Comparison of ENCODE assay signal across 9 mouse cellular contexts in the genomic region with DNA sequence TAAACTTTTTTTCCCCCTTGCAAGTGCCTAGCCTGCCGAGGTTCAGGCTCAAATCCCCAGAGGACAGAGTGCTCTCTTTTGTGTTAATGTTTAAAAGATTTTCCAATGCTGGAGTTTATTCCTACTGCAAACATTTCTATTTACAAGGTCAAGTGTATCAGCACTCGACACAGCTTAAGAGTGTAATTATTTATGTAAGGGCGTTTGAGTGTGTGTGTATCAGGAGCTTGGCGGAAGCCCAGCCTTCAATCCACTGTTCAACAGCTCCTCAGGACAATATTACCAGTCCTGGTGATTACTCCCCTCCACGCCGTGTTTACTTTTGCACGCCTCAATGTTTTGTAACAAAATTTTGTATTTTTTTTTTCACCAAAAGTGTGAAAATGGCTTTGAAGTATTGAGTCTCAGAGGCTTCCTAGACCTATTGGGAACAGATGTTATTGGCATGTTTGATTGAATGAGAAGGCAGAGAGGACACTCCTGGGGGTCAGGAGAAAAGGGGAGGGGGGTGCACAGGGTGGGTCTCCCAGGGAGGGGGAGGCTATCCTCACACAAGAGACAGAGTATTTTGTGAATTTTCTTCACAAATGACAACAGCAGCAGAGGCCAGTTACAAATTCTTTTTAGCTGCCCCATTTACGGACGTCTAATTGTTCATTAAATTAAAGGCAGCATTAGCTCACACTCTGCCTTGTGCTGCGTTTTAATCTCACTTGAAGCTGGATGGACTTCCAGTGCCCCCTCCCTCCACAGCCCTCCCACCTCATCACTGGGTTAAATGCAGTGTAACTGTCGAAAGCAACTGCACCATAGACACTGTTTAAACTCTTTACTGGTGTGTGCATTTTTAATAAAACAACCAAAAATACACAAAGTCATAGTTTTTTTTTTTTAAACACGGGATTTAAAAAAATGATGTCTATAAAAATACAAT. TPM values are rescaled to one million over a fixed set of nuclear protein-coding genes. Genes with fewer than 3 reads are reported as not detected.
DNase-seq lines count a peak whose midpoint lies in the region; ATAC-seq and TF ChIP-seq lines count a peak whose summit lies in the region.
"Had no signal": no experiment of that assay in that cellular context is flagged by ENCODE, and none has a peak within 500 bp of the region (broad histone marks: within the 10 kb centered on the region; RNA-seq: fewer than 3 reads in every experiment).

No protein-coding gene starts in this region.

- peak overlapping the region; percentile 19 for H3K4me3 ChIP-seq in forebrain, embryonic 16.5 days (replicated peaks; ENCODE audit: low read length)
- H3K4me3 ChIP-seq in intestine, embryonic 15.5 days (replicated peaks) = peak overlapping the region; percentile 69
- no peak overlapping the region for H3K4me3 ChIP-seq in lung, postnatal 0 days (ENCODE audit: low read depth, low read length)

- no peak overlapping the region for H3K9ac ChIP-seq in forebrain, embryonic 16.5 days (replicated peaks; ENCODE audit: low read depth, low read length)
- 0 out of 2 replicates have a peak overlapping the region, but pooled peaks have one; percentile 18 for H3K9ac ChIP-seq in intestine, embryonic 15.5 days
- H3K9ac ChIP-seq in lung, postnatal 0 days (replicated peaks; ENCODE audit: low read depth) = no peak overlapping the region

- peak; percentile 65 for DNase-seq in adipocyte (ENCODE audit: low spot score)
- peak; percentile 70 for DNase-seq in lung, postnatal 0 days (ENCODE audit: low spot score)
- DNase-seq in yolk sac, embryonic 10.5 days (ENCODE audit: low spot score) = peak; percentile 54
- DNase-seq in frontal cortex, postnatal 10 days (ENCODE audit: low spot score in 2 of 2) = no peak
- DNase-seq in gastrocnemius, postnatal 4 days (ENCODE audit: low spot score in 2 of 2) = no peak
- DNase-seq in layer of hippocampus, adult 9-11 months = no peak

- no peak for ATAC-seq in forebrain, embryonic 16.5 days
- ATAC-seq in intestine, embryonic 15.5 days = no peak
- ATAC-seq in lung, postnatal 0 days = peak; percentile 27; the same call in 1 of the 2 replicates

- WGBS in forebrain, embryonic 16.5 days = 5% methylated on average over 12 of the region's 12 CpGs
- 14% methylated on average over 12 of the region's 12 CpGs for WGBS in intestine, embryonic 15.5 days
- 14% methylated on average over 12 of the region's 12 CpGs for WGBS in lung, postnatal 0 days

- no peak for TF ChIP-seq CTCF in lung, postnatal 0 days (IDR thresholded peaks at IDR 0.05)

- H3K27ac ChIP-seq in forebrain, embryonic 16.5 days (ENCODE audit: low read length) = no peak overlapping the region
- 0 out of 2 replicates have a peak overlapping the region, but pooled peaks have one; percentile 37 for H3K27ac ChIP-seq in intestine, embryonic 15.5 days
- H3K27ac ChIP-seq in lung, postnatal 0 days (ENCODE audit: low read length) = no peak overlapping the region

- TF ChIP-seq EP300 in lung, postnatal 0 days (IDR thresholded peaks at IDR 0.05) = peak; percentile 60; the same call in 1 of the 2 replicates

- no peaks in the 10 kb centered on the region for H3K9me3 ChIP-seq in forebrain, embryonic 16.5 days (ENCODE audit: control insufficient read depth, low read length)
- no peaks in the 10 kb centered on the region for H3K9me3 ChIP-seq in intestine, embryonic 15.5 days
- no peaks in the 10 kb centered on the region for H3K9me3 ChIP-seq in lung, postnatal 0 days (ENCODE audit: low read length)

- peak overlapping the region; percentile 22 for H3K4me2 ChIP-seq in forebrain, embryonic 16.5 days (ENCODE audit: low read length)
- peak overlapping the region; percentile 47 for H3K4me2 ChIP-seq in intestine, embryonic 15.5 days (replicated peaks)
- H3K4me2 ChIP-seq in lung, postnatal 0 days (replicated peaks; ENCODE audit: low read depth, low read length) = 0 out of 2 replicates have a peak overlapping the region, but pooled peaks have one; percentile 20

- H3K4me1 ChIP-seq in forebrain, embryonic 16.5 days (replicated peaks; ENCODE audit: control insufficient read depth, insufficient read depth, low read length) = peaks cover 27% of the 10 kb centered on the region
- peaks cover 15% of the 10 kb centered on the region; the same call in 1 of the 2 replicates for H3K4me1 ChIP-seq in intestine, embryonic 15.5 days (replicated peaks)
- H3K4me1 ChIP-seq in lung, postnatal 0 days (ENCODE audit: insufficient read depth, low read depth, low read length) = no peaks in the 10 kb centered on the region

- H3K27me3 ChIP-seq in forebrain, embryonic 16.5 days (replicated peaks; ENCODE audit: control insufficient read depth, insufficient read depth, low read length) = peaks cover 5% of the 10 kb centered on the region
- peaks cover 12% of the 10 kb centered on the region for H3K27me3 ChIP-seq in intestine, embryonic 15.5 days (replicated peaks)
- peaks cover 51% of the 10 kb centered on the region; the same call in 1 of the 2 replicates for H3K27me3 ChIP-seq in lung, postnatal 0 days (replicated peaks; ENCODE audit: insufficient read depth, low read length)

- H3K36me3 ChIP-seq in forebrain, embryonic 16.5 days (ENCODE audit: control insufficient read depth, insufficient read depth) = no peaks in the 10 kb centered on the region
- H3K36me3 ChIP-seq in intestine, embryonic 15.5 days = no peaks in the 10 kb centered on the region
- no peaks in the 10 kb centered on the region for H3K36me3 ChIP-seq in lung, postnatal 0 days (ENCODE audit: insufficient read depth, low read length)
- H3K36me3 ChIP-seq: G1E had no signal

RNA-seq across cellular contexts. Expression of a gene that starts 3.3 kb away (rescaled TPM):
- 18.8 and 26.2 TPM in 2 replicates for polyA plus RNA-seq in forebrain, embryonic 16.5 days (2015; fragmentation: Nextera tagmentation; extraction: Ambion mirVana)
- polyA plus RNA-seq in intestine, embryonic 15.5 days (2015; fragmentation: Nextera tagmentation; extraction: Ambion mirVana) = 78.0 and 93.4 TPM in 2 replicates
- 20.3 and 22.5 TPM in 2 replicates for polyA plus RNA-seq in lung, postnatal 0 days (2015; fragmentation: Nextera tagmentation; extraction: Ambion mirVana)
- 100 to 1,000 TPM; 110 to 125 TPM for total RNA-seq in gastrocnemius, postnatal 4 days (2021)
- total RNA-seq: G1E had no signal
- polyA plus RNA-seq: G1E had no signal

Comparison
In these comparisons a context has a peak if more than half of its experiments do, and no peak if none do; other contexts are left out.
1. DNase-seq: peak in adipocyte (single experiment), lung, postnatal 0 days (single experiment) and yolk sac, embryonic 10.5 days (single experiment); none in frontal cortex, postnatal 10 days (0 of 2), gastrocnemius, postnatal 4 days (0 of 2) and layer of hippocampus, adult 9-11 months (single experiment).
2. Peak in every context shown above with its lines, with median percentiles within 50 percentile points of each other: H3K4me2 ChIP-seq.